Mouse (Mus musculus) yolk sac, embryonic 10.5 days (tissue): ENCODE measurements around the gene Frmd4b.
"Not testable (repeated sequence)": the region's sequence is repeated elsewhere in the genome, so short reads cannot be mapped to it uniquely, and the experiment has no call there.

Source experiments
- DNase-seq: peaks from one replicate; pipeline ENCODE4 v3.0.0-alpha.2; 2017; ENCODE audit warnings: low spot score

Gene Frmd4b

GRCm38 (mm10) chr6:97472873-97473550 lies 144.3 kb downstream of the Frmd4b start:
- DNase-seq = no peak

DNA sequence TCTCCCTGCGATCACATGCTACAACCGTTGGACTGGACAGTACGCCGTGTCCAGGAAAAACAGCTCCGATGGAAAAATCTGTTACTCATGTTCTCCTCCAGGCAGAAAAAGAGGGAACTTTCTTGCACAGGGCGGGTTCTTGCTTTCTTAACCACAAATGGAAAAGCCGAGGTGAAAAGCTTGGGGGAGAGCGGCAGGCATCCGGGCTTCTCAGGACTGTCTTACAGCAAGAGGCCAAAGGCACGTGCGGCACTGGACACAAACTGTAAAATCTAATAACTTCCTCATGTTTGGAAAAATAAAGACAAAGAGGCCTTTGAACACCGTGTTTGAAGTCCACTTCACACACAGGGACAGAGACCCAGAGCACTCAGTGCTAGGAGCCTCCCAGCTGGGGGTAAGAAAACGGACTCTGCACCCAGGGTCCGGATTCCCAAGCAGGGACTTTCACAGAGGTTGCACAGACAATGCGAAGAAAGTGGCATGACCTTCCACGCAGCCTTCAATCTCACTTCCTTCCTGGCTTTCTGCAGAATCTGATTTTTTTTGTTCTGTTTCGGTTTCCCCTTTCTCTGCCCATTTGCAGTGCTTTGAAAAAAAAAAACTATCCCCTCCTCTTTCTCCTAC lies 153.3 kb downstream of the Frmd4b start:
- DNase-seq = peak; percentile 72

DNA sequence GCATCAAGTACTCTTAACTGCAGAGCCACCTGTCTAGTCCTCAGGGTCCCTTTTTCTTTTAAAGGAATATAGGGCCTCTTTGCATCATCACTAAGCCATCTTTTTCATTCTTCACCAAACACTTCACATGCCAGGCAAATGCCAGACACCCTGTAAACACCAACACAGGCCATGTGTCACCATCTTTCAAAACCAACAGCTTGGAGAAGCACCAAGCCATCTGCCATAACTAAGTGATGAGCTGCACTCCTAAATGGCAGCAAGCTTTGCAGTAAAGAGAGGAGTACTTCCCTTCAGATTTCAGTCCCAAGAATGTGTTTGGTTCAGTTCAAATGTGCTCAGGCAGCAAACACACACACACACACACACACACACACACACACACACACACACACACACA lies 154.9 kb downstream of the Frmd4b start:
- no peak for DNase-seq

- DNase-seq = no peak
These were observed 158.2 kb downstream of the Frmd4b start for GRCm38 (mm10) chr6:97459112-97459511.

- DNase-seq = no peak
These were observed 159.0 kb downstream of the Frmd4b start for GRCm38 (mm10) chr6:97458358-97458757.

DNA sequence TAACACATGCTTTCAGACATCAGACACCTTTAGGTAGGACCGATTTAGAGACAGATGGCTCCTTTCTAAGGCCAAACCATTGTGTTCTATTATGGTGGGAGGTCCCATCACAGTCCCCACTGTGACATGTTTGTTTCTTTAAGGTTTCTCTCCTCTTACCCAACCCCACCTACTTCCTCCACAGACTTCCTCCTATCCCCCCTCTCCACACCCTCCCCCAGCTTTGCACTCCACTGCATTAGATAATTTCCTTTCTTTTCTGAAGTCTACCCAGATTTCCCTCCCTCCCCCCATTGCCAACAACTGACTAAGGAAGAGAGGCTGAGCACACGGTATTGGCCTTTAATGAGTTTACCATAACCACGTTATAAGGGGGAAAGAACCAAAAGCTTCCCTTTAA lies 159.4 kb downstream of the Frmd4b start:
- no peak for DNase-seq

- no peak for DNase-seq
These were observed 160.1 kb downstream of the Frmd4b start for GRCm38 (mm10) chr6:97457210-97457609.

GRCm38 (mm10) chr6:97452223-97452622 lies 165.1 kb downstream of the Frmd4b start:
- no peak for DNase-seq

GRCm38 (mm10) chr6:97449806-97450205 lies 167.5 kb downstream of the Frmd4b start:
- DNase-seq = no peak

- DNase-seq = no peak
These were observed 170.3 kb downstream of the Frmd4b start for GRCm38 (mm10) chr6:97447020-97447419.

DNA sequence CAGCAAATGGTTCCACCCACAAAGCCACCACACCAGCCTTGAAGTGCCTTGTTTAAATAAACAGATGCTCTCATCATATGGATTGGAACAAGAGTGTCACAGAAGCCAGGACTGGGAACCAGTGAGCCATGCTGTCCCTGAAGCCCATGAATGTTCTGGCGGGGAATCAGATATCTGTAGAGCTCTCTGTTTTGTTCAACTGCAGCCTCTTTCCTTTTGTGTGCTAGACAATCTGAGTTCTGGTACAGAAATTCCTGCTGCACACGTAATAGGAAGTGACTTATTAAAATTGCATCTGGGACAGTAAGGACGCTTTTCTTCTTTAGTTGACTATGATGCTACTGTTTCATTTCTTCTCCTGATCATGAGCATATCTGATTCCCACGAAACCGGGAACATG lies 173.2 kb downstream of the Frmd4b start:
- DNase-seq = no peak

GRCm38 (mm10) chr6:97443522-97443921 lies 173.8 kb downstream of the Frmd4b start:
- DNase-seq = no peak

DNA sequence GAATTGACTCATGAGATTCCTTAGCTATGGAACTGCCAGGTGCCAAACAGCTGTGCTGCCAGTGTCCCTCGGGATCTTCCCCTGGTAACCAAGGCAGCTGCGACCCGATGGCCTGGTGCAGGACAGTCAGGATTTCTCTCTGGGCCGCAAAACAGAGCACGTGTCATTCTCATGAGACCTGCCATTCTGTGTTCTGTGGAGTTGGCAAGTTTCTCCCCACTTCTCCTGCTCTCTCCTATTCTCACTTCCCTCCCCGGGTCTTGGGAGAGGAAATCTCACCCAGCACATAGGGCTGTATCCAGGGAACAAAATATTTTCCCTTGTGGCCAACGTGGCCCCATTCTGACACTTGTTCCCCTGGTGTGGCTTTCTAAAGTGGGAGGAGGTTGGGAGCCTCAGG lies 176.0 kb downstream of the Frmd4b start:
- DNase-seq = no peak

DNA sequence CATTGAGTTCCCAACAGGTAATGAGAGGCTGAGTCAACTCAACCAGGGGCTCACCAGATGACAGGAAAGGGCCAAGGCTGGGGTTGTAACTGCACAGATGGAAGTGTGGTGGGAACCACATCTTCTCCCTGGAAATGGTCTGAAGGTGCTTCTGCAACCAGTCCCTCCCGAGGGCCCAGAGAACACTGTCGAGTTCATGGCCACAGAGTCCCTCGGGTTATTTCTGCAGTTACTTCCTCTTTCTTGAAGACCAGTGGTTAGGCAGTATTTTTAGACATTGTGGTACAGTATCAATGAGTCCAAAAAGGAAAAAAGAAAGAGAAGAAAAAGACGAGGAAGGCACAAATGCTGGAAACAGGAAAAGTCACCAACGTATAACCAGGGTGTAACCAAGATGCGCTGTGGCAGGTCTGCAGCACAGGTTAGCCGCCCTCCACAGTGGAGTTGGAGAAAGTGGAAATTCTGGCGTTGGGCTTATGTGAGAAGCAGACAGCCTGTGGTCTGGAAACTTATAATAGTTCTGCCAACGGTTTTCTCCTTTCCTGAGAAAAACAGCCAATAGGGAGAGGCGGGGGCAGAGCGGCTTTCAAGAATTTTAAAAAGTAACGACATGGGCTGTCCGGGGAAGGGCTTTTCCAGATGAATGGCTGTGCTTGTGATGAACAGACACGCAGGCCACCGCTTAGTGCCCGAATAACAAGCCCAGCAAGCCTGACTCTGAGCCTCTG lies 178.3 kb downstream of the Frmd4b start:
- DNase-seq = no peak

- no peak for DNase-seq
These were observed 182.6 kb downstream of the Frmd4b start for GRCm38 (mm10) chr6:97434753-97435152.

DNA sequence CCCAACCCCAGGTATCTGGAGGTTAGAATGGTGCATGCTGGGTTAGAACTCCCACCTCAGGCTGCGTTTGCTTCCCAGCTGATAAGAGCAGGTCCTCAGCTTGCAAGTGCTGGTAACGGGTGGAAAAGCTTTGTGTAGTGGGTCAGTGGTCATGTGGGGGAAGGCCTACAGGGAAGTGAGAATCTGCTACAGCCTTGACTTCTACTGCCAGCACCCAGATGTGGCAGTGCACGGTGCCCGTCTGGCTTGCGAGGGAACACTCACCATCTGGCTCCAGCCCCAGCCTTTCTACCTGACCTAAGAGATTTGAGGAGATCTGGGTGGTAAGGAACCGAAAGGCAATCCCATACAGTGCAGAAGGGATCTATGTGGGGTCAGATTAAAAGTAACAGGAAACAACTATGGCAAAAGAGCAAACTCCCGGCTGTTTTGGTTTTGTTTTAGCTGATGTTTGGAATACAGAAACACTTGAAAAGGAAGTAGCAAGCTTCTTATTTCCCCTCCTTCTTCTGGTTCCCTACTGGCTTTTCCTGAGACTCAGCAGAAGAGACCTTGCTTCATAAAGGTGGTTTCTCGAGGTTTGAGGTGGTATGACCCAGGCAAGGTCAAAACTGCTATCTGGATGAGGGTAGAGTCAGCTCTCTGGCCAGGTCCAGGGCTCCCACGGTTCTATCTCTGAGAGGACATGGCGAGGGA lies 185.9 kb downstream of the Frmd4b start:
- DNase-seq = no peak

- peak; percentile 53 for DNase-seq
These were observed 186.8 kb downstream of the Frmd4b start for GRCm38 (mm10) chr6:97430519-97430918.

DNA sequence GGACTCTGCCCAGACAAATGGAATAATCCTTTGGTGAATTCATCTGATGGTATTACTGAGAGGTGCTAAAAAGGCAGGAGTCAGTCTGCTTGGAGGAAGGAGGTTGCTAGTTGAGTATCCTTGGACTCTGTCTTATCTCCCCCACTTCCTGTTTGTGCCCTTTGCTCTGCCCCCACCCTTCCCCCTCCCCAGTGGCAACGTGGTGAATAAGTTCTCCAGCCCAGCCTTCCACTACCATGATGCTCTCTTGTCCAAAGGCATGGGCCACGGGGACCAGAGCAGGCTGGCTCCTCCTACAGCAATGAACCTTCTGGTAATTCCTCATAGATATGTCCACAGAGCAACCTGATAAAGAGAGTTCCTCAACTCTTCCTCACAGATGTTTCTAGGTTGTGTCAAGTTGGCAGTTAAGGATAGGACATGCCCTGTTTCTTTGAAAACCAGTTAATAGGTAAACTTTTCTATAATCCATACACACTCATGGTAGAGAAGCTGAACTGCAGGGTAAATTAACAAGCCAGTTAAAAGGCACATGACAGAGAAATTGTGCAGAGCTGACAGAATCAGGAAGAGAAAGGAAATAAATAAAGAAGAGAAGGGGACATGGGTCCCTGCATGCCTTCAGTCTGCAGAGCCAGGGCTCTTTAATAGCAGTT lies 187.5 kb downstream of the Frmd4b start:
- peak; percentile 82 for DNase-seq

- DNase-seq = peak; percentile 69
These were observed 197.4 kb downstream of the Frmd4b start for GRCm38 (mm10) chr6:97419771-97420446.

DNA sequence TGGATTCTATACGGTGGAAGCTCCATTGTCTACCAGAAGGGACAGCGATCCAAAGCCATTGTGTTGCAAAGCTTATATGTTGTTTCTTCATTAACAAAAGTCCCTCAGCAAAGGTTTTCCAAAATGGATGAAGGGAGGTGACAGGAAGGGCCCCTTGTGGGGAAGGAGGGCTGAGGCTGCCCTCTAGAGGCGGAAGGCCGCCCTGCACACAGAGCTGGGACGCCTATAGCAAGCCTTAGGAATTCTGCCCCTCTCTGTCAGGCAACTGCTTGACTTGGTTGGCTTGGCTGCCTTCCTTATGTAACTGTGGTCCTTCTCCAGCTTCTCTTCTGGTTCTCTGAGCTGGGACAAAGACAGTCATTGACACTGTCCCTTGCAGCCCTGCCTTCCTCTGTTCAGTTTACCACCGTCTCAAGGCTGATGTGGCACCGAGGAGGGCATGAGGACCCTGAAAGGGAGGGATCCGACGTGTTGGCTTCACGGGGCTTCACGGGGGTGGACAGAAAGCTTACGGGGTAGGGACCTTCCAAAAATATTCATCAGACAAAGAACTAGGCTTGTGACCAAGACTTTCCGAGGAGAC lies 200.3 kb downstream of the Frmd4b start:
- DNase-seq = peak; percentile 71

GRCm38 (mm10) chr6:97415578-97415977 lies 201.8 kb downstream of the Frmd4b start:
- DNase-seq = not testable (repeated sequence)
